Mouse (Mus musculus) cerebellum, adult 18-20 months (tissue): Measurements from ENCODE around the gene Mrm1.

Source experiments
- DNase-seq, 2 experiments: peaks; one replicate each; pipeline ENCODE4 v3.0.0; 2021

The Mrm1 gene

GRCm38 (mm10) chr11:84813724-84814510 lies 5.4 kb downstream of the Mrm1 start:
- DNase-seq: peak; percentile 67 to 78

GRCm38 (mm10) chr11:84804373-84804772 lies 14.9 kb downstream of the Mrm1 start:
- DNase-seq: no peak

GRCm38 (mm10) chr11:84797627-84798353 lies 21.5 kb downstream of the Mrm1 start:
- peak; percentile 72 to 84 for DNase-seq

- DNase-seq: no peak
Observed at GRCm38 (mm10) chr11:84797026-84797425, 22.3 kb downstream of the Mrm1 start.

- peak; percentile 79 to 89 for DNase-seq
Observed at GRCm38 (mm10) chr11:84794496-84795113, 24.7 kb downstream of the Mrm1 start.

GRCm38 (mm10) chr11:84793545-84793944 lies 25.8 kb downstream of the Mrm1 start:
- no peak for DNase-seq

GRCm38 (mm10) chr11:84790383-84790782 lies 28.9 kb downstream of the Mrm1 start:
- DNase-seq: no peak

- no peak for DNase-seq
Observed at GRCm38 (mm10) chr11:84780143-84780870, 39.0 kb downstream of the Mrm1 start.

GRCm38 (mm10) chr11:84775560-84775959 lies 43.8 kb downstream of the Mrm1 start:
- DNase-seq: no peak

- DNase-seq: no peak
Observed at GRCm38 (mm10) chr11:84774870-84775514, 44.3 kb downstream of the Mrm1 start.

- no peak for DNase-seq
Observed at GRCm38 (mm10) chr11:84767898-84768297, 51.4 kb downstream of the Mrm1 start.

- no peak for DNase-seq
Observed at GRCm38 (mm10) chr11:84765125-84765524, 54.2 kb downstream of the Mrm1 start.

GRCm38 (mm10) chr11:84764527-84764961 lies 54.8 kb downstream of the Mrm1 start:
- DNase-seq: peak; percentile 47 to 61

- DNase-seq: no peak
Observed at GRCm38 (mm10) chr11:84764116-84764515, 55.2 kb downstream of the Mrm1 start.
